Mouse (Mus musculus) intestine, embryonic 16.5 days (tissue): ENCODE measurements around the gene Scube2. TPM values are rescaled to one million over a fixed set of nuclear protein-coding genes. Genes with fewer than 3 reads are reported as not detected.

Source experiments
- ATAC-seq: fragments of 200-750 bp; cut with Nextera tagmentation; 2 replicates; pipeline ENCODE4 v1.8.0; 2017; ENCODE audit warnings: moderate TSS enrichment, moderate library complexity
- H3K27ac ChIP-seq: fragments of 300-500 bp; sonication (generic); 2 replicates; pipeline ENCODE4 v1.5.1; 2014; ENCODE audit warnings: mild to moderate bottlenecking, low read length
- H3K27me3 ChIP-seq: fragments of 300-500 bp; sonication (generic); replicated peaks from 2 replicates; pipeline ENCODE4 v1.6.1; 2014; ENCODE audit warnings: low read length, control low read depth, mixed read lengths; ENCODE audit not compliant: control insufficient read depth, insufficient read depth
- H3K36me3 ChIP-seq: fragments of 300-500 bp; sonication (generic); 2 replicates; pipeline ENCODE4 v1.6.1; 2014; ENCODE audit warnings: low read length, control low read depth; ENCODE audit not compliant: control insufficient read depth, insufficient read depth
- H3K4me1 ChIP-seq: fragments of 300-500 bp; sonication (generic); 2 replicates; pipeline ENCODE4 v1.6.1; 2014; ENCODE audit warnings: low read length, control low read depth, mixed read lengths; ENCODE audit not compliant: control insufficient read depth, insufficient read depth
- H3K4me2 ChIP-seq: fragments of 300-500 bp; sonication (generic); 2 replicates; pipeline ENCODE4 v1.6.1; 2014; ENCODE audit warnings: low read depth, low read length, control low read depth
- H3K4me3 ChIP-seq: fragments of 300-500 bp; sonication (generic); 2 replicates; pipeline ENCODE4 v1.5.1; 2014; ENCODE audit warnings: mild to moderate bottlenecking, low read length
- H3K9ac ChIP-seq: fragments of 300-500 bp; sonication (generic); 2 replicates; pipeline ENCODE4 v1.6.1; 2014; ENCODE audit warnings: low read depth, low read length
- H3K9me3 ChIP-seq: fragments of 300-500 bp; sonication (generic); 2 replicates; pipeline ENCODE4 v1.6.1; 2016; ENCODE audit warnings: low read length, control low read depth; ENCODE audit not compliant: control insufficient read depth
- WGBS: fragments of 180-500 bp; shearing (Covaris S2); extraction: QIAGEN DNeasy Blood & Tissue Kit; methylation state at CpG from one replicate; pipeline ENCODE4 v1.1.7; 2014; 5-methylcytosine and 5-hydroxymethylcytosine counted together
- polyA plus RNA-seq: library from polyadenylated mRNA; unstranded; fragments of >200 nt; fragmentation: Nextera tagmentation; extraction: Ambion mirVana; gene quantifications from 2 replicates; pipeline ENCODE4 v1.2.1, GENCODE M21; 2015

Scube2 gene
- polyA plus RNA-seq, 1 experiment from 2014 or later, result 2.5 TPM

DNA sequence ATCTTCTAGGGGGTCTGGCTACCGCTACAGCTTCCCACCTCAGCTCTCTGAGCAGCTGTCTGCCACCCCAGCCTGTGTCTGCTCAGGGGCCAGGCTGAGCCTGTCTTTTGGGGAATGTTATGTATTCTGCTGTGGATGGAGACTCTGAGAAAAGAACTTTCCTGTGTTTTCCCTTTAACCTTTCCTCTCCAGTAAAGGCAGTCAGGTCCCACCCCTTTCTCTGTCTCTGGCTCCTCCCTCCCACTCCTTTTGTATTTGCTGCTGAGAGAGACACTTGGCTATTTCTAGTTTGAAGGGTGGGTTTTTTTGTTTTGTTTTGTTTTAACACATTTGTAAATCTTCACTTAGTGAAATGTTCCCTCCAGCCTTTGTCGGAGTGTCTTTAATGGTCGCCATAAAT is 1.2 kb upstream of the Scube2 start:
- Histone ChIP-seq H3K4me2 (no peak overlapping the region), H3K4me3 (no peak overlapping the region), H3K27ac (no peak overlapping the region), H3K9ac (no peak overlapping the region), H3K36me3 (no peaks in the 10 kb centered on the region), H3K9me3 (no peaks in the 10 kb centered on the region), H3K27me3 (peaks cover 17% of the 10 kb centered on the region), H3K4me1 (peaks cover 9% of the 10 kb centered on the region; the same call in 1 of the 2 replicates)
- ATAC-seq, result 0 out of 2 replicates have a peak, but pooled peaks have one; percentile 24
- WGBS, result 62% methylated on average over 3 of the region's 3 CpGs

DNA sequence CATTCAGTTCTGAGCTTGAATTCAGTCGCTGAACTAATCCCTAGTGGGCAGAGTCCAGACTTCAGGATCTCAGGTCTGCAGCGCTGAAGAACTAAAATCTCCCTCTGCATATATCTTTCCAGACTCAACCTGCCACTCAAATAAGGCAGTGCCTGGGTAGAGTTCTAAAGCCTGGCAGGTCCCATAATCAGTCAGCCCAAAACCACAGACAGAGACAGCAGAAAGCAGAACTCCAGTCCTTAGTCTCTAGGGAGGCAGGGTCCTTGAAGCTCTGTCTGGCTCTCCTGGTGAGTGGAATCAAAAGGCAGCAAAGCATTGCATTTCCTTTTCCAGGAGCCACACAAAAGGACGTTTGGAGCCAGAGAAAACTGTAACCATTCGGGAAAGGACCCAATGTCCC is 1.9 kb downstream of the Scube2 start:
- H3K9me3 ChIP-seq, result no peaks in the 10 kb centered on the region
- H3K27me3 ChIP-seq, result peaks cover 17% of the 10 kb centered on the region
- H3K4me1 ChIP-seq, result peaks cover 9% of the 10 kb centered on the region; the same call in 1 of the 2 replicates
- H3K9ac ChIP-seq, result no peak overlapping the region
- H3K4me2 ChIP-seq, result no peak overlapping the region
- no peak for ATAC-seq
- H3K4me3 ChIP-seq, result no peak overlapping the region
- no peaks in the 10 kb centered on the region for H3K36me3 ChIP-seq
- WGBS, result 26% methylated on average over 4 of the region's 4 CpGs
- H3K27ac ChIP-seq, result no peak overlapping the region

DNA sequence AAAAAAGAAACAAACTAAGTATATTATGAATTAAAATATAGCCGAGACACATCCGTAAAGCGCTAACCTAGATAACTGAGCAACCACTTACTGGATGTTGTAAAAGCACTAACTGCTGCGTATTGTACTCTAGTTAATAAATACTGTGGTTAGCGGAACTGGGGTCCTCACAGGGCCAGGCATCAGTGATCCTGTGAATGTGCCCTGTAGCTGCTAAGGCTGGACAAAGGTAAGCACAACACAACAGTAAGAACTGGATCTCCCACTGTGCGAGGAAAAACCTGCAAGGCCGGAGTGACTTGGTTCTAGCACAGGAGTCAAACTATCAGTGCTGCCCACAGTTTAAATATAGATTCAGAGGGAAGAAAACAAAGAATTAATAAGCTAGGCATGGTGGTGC is 5.3 kb downstream of the Scube2 start:
- H3K27ac ChIP-seq, result no peak overlapping the region
- ATAC-seq, result no peak

DNA sequence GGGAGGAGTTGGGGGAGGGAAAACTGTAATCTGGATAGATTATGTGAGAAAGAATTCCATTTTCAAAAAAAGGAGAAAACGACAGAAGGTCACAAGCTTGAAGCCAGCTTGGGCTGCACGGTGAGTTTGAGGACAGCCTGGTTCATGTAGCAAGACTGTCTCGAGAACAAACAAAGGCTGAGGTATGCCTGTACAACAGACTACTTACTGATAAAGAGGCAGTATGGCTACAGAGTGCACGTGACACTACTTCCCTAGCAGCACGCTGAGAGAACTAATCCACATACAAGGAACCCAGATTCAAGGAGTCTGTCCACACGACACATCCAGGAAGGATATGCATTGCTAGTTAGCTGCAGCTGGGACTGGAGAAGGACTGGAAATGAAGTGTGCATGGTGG is 6.1 kb downstream of the Scube2 start:
- Histone ChIP-seq H3K4me2 (no peak overlapping the region), H3K9ac (no peak overlapping the region), H3K9me3 (no peaks in the 10 kb centered on the region), H3K27me3 (peaks cover 7% of the 10 kb centered on the region), H3K27ac (no peak overlapping the region), H3K4me3 (no peak overlapping the region), H3K4me1 (no peaks in the 10 kb centered on the region), H3K36me3 (no peaks in the 10 kb centered on the region)
- WGBS, result 41% methylated on average over 6 of the region's 6 CpGs
- ATAC-seq, result peak; percentile 73

More for the DNA sequence above, 5.3 kb downstream of the Scube2 start:
- H3K9ac ChIP-seq, result no peak overlapping the region
- no peaks in the 10 kb centered on the region for H3K4me1 ChIP-seq
- H3K4me2 ChIP-seq, result no peak overlapping the region
- no peak overlapping the region for H3K4me3 ChIP-seq
- no peaks in the 10 kb centered on the region for H3K9me3 ChIP-seq
- WGBS, result 75% methylated on average over 7 of the region's 7 CpGs
- H3K27me3 ChIP-seq, result peaks cover 11% of the 10 kb centered on the region
- no peaks in the 10 kb centered on the region for H3K36me3 ChIP-seq

DNA sequence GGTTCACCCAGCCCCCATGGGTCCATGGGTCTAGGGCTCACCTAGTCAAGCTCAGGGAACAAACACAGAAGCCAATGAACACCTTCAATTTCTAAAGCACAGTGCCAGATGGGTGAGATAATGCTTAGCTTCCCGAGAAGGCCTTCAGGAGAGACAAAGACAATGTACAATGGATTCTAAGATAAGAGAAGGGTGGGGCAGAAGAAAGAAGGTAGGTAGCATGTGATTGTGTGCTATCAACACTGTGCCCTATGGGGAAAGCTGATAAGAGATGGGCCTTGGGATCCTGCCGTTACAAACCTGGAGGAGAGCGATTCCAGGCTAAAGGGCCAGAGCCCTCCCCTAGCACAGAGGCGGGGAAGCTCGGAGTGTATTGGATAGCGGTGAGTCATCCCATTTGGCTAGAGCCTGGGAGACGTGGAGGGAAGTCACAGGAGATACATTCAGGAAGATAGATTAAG is 12.7 kb downstream of the Scube2 start:
- H3K4me2 ChIP-seq, result no peak overlapping the region
- H3K9me3 ChIP-seq, result no peaks in the 10 kb centered on the region
- no peaks in the 10 kb centered on the region for H3K27me3 ChIP-seq
- H3K36me3 ChIP-seq, result no peaks in the 10 kb centered on the region
- H3K27ac ChIP-seq, result no peak overlapping the region
- WGBS, result 19% methylated on average over 7 of the region's 7 CpGs
- no peak overlapping the region for H3K4me3 ChIP-seq
- H3K9ac ChIP-seq, result no peak overlapping the region
- peak; percentile 93 for ATAC-seq
- peaks cover 12% of the 10 kb centered on the region for H3K4me1 ChIP-seq

DNA sequence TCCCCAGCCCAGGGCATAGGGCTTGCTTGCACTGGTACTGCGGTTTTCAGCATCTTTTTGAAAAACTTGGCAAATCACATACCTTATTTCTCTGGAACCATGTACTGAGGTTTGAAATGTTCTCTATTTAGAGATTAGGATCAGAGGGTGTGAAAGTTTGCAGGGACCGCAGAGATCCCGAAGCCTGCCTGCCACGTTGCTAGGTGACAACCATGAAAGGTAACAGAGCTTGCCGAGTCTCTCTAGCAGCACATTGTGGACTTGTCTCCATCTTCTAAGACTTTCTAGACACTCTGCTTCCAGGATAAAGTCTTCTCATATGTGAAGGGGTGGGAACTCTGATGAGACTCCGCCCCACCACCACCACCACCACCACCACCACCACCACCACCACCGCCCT is 13.5 kb downstream of the Scube2 start:
- no peak for ATAC-seq
- no peak overlapping the region for H3K9ac ChIP-seq
- no peaks in the 10 kb centered on the region for H3K9me3 ChIP-seq
- no peak overlapping the region for H3K4me2 ChIP-seq
- 85% methylated on average over 7 of the region's 7 CpGs for WGBS
- H3K27me3 ChIP-seq, result no peaks in the 10 kb centered on the region
- peaks cover 12% of the 10 kb centered on the region for H3K4me1 ChIP-seq
- H3K27ac ChIP-seq, result no peak overlapping the region
- H3K36me3 ChIP-seq, result no peaks in the 10 kb centered on the region
- H3K4me3 ChIP-seq, result no peak overlapping the region

DNA sequence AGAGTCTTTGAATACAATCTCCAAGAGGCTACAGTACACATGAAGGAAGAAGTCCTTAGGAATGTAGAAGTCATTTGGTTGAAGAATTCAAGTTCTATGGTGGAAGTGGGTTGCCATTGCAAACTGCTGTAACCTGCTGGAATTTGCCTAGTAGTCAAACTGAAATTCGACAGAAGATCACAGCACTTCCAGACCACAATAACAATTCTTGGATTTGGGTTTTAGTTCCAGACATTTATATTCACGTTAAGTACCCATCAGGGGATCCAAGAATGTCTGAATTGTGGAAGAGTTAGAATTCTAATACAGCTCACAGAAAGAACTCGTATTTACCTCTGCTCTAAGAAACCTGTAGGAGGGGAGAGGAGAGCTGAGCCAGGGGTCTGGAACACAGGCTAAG is 14.9 kb downstream of the Scube2 start:
- H3K9me3 ChIP-seq, result no peaks in the 10 kb centered on the region
- WGBS, result 67% methylated on average over 3 of the region's 3 CpGs
- no peaks in the 10 kb centered on the region for H3K36me3 ChIP-seq
- no peak overlapping the region for H3K4me3 ChIP-seq
- H3K4me2 ChIP-seq, result no peak overlapping the region
- H3K27me3 ChIP-seq, result no peaks in the 10 kb centered on the region
- peaks cover 12% of the 10 kb centered on the region for H3K4me1 ChIP-seq
- no peak overlapping the region for H3K9ac ChIP-seq
- no peak overlapping the region for H3K27ac ChIP-seq
- ATAC-seq, result no peak

DNA sequence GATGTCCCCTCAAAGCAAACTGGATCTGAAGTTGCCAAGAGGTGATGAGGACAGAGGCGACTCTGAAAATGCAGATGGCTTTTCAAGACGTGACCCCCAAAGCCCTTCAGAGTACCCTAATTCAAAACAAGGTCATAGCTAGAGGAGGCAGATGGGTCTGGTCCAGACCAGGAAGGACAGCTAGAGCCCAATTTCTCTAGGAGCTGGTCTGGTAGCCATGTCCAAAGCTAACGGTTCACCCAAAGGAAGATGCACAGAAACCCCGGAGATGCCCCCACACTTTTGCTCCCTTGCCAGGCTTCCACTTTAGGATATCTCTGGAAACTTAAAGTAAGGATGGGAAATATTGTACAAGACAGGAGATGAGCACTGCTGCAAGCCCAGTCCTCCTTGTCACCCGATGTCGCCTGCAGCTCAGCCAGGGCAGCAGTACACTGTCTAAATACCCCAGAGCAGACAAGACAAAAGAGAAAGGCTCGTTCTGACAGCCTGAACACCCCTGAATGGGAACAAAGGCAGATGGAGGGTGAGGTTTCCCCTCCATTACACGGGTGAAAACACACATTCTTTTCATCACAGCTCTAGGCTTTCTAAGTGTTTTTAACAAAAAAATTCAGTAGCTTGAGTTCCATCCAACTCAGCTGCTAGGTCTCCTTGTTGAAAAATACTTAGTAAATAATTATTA is 15.6 kb downstream of the Scube2 start:
- H3K4me1 ChIP-seq, result peaks cover 12% of the 10 kb centered on the region
- 56% methylated on average over 8 of the region's 8 CpGs for WGBS
- no peak for ATAC-seq
- H3K27ac ChIP-seq, result no peak overlapping the region
- H3K4me3 ChIP-seq, result no peak overlapping the region
- no peaks in the 10 kb centered on the region for H3K9me3 ChIP-seq
- no peaks in the 10 kb centered on the region for H3K36me3 ChIP-seq
- no peaks in the 10 kb centered on the region for H3K27me3 ChIP-seq
- no peak overlapping the region for H3K9ac ChIP-seq
- no peak overlapping the region for H3K4me2 ChIP-seq

DNA sequence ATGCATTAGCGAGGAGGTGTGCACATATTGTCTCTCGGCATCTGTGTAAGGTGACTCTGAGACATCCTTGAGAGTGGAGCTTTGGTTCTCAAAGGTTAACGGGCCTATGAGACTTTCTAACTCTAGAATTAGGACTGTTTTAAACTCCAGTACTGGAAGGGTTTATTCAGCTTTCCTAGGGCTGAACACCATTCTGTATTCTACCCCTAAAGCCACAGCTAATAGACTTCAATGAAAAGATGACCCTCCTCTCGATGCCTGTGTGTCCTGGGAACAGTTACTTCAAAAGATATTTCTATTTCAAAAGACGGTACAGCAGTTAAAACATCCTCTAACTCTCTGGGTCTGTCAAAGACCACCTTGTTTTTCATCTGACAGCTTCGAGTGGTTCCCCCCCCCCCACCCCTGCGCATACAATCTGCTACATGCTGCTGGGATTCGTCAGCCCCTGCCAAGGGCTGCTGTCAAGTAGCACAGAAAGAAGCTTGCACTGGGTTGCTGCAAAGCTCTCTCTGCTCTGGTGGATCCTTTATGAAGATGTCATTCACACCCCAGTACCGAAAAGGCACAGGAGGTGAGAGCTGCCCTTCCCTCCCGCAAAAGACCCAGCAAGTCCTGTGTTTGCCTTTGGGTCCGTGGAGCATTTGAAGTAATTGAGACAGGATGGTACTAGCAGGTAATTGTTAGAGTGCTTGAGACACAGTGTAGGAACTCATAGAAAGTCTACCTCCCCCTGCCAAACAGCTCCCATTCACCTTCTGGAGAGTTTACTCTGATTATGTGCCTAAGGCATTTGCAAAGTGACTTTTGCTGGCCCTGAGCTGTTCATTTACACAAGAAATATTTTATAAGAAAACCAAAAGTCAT is 16.4 kb downstream of the Scube2 start:
- Histone ChIP-seq H3K27ac (no peak overlapping the region), H3K4me1 (peaks cover 12% of the 10 kb centered on the region), H3K4me3 (no peak overlapping the region), H3K9me3 (no peaks in the 10 kb centered on the region), H3K9ac (no peak overlapping the region), H3K4me2 (no peak overlapping the region), H3K36me3 (no peaks in the 10 kb centered on the region), H3K27me3 (no peaks in the 10 kb centered on the region)
- 43% methylated on average over 11 of the region's 11 CpGs for WGBS
- no peak for ATAC-seq
